Mouse (Mus musculus): ENCODE measurements around the gene Atp5b. TPM values are rescaled to one million over a fixed set of nuclear protein-coding genes. Genes with fewer than 3 reads are reported as not detected.
"Not testable (repeated sequence)": the region's sequence is repeated elsewhere in the genome, so short reads cannot be mapped to it uniquely, and the experiment has no call there.

Gene Atp5b
- polyA plus RNA-seq, 1 experiment, result 483 TPM

DNA sequence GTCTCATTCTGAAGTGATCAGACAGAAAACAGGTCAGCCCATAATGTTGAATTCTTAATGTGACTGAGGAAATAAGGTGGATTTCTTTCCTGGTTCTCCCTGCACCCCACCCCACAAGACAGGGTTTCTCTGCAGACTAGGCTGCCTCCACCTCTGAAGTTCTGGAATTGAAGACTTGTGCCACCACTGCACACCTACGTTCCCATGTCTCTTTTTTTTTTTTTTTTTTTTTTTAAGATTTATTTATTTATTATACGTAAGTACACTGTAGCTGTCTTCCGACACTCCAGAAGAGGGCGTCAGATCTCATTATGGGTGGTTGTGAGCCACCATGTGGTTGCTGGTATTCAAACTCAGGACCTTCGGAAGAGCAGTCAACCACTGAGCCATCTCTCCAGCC, 17.0 kb upstream of the Atp5b start:
- Histone ChIP-seq H3K4me1 (ENCODE audit: control insufficient read depth, insufficient read depth, low read length) (peaks cover 30% of the 10 kb centered on the region), H3K4me3 (ENCODE audit: insufficient read depth, low read length) (no peak overlapping the region), H3K27ac (ENCODE audit: insufficient read depth, low read depth, low read length) (no peak overlapping the region)
- no peak for TF ChIP-seq POLR2A (IDR thresholded peaks at IDR 0.05; ENCODE audit: borderline replicate concordance, low read depth, low read length)
- no peak for TF ChIP-seq CTCF (IDR thresholded peaks at IDR 0.05; ENCODE audit: low read depth, low read length)

DNA sequence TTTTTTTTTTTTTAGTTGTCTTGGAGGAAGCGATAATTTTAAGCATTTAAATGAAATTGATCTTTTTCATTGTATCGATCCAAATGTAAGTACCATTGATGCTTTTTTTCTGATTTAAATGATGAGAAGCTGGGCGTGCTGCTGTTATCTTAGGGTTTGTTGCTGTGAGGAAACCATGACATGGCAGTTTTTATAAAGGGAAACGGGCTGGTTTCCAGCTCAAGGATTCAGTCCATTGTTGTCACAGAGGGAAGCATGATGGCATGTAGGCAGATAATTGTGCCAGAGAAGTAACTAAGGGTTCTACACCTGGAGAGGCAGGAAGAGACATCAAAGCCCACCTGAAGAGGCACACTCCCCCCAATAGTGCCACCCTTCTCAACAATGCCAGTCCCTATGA, 13.9 kb upstream of the Atp5b start:
- no peak for TF ChIP-seq POLR2A (IDR thresholded peaks at IDR 0.05; ENCODE audit: borderline replicate concordance, low read depth, low read length)
- no peak for TF ChIP-seq CTCF (IDR thresholded peaks at IDR 0.05; ENCODE audit: low read depth, low read length)
- Histone ChIP-seq H3K27ac (ENCODE audit: insufficient read depth, low read depth, low read length) (no peak overlapping the region), H3K4me3 (ENCODE audit: insufficient read depth, low read length) (no peak overlapping the region), H3K4me1 (ENCODE audit: control insufficient read depth, insufficient read depth, low read length) (peaks cover 8% of the 10 kb centered on the region; the same call in 1 of the 2 replicates)

DNA sequence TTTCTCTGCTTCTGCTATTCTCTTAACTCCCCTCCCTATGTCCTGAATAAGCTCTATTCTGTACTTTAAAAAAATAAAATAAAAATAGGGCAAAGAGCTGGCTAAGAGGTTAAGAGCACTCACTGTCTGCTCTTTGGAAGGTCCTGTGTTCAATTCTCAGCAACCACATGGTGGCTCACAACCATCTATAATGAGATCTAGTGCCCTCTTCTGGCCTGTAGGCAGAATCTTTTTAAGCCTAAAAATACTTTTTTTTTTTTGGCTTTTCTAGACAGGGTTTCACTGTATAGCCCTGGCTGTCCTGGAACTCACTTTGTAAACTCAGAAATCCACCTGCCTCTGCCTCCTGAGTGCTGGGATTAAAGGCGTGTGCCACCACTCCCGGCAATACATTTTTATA, 12.6 kb upstream of the Atp5b start:
- H3K4me1 ChIP-seq (ENCODE audit: control insufficient read depth, insufficient read depth, low read length); H3K4me3 ChIP-seq (ENCODE audit: insufficient read depth, low read length); H3K27ac ChIP-seq (ENCODE audit: insufficient read depth, low read depth, low read length): not testable (repeated sequence)

DNA sequence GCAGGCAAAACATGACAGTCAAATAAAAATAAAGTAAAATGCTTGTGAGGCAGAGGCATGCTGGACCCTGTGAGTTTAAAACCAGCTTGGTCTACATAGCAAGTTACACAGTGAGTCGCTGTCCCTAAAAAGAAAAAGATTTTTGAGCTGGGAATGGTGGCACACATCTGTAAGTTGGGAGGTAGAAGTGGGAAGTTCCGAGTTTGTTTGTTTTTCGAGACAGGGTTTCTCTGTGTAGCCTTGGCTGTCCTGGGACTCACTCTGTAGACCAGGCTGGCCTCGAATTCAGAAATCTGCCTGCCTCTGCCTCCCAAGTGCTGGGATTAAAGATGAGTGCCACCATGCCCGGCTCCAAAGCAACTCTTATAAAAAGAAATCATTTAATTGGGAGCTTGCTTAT, 4.8 kb upstream of the Atp5b start:
- not testable (repeated sequence) for H3K4me3 ChIP-seq (ENCODE audit: insufficient read depth, low read length); H3K27ac ChIP-seq (ENCODE audit: insufficient read depth, low read depth, low read length); H3K4me1 ChIP-seq (ENCODE audit: control insufficient read depth, insufficient read depth, low read length)

DNA sequence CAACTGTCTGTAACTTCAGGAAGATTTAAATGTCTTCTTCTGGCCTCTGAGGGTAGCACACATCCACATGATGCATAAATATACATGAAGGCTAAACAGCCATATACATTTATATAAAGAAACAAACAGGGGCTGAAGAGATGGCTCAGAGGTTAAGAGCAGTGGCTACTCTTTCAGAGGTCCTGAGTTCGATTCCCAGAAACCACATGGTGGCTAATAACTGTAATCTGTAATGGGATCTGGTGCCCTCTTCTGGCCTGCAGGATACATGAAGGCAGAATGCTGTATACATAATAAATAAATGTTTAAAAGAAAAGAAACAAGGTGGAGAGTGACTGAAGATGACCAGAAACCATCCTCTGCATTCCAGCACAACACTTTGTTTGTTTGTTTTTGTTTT, 2.6 kb upstream of the Atp5b start:
- Histone ChIP-seq H3K4me3 (ENCODE audit: insufficient read depth, low read length) (no peak overlapping the region), H3K4me1 (ENCODE audit: control insufficient read depth, insufficient read depth, low read length) (peaks cover 8% of the 10 kb centered on the region), H3K27ac (ENCODE audit: insufficient read depth, low read depth, low read length) (no peak overlapping the region)
- no peak for TF ChIP-seq CTCF (IDR thresholded peaks at IDR 0.05; ENCODE audit: low read depth, low read length)
- no peak for TF ChIP-seq POLR2A (IDR thresholded peaks at IDR 0.05; ENCODE audit: borderline replicate concordance, low read depth, low read length)

DNA sequence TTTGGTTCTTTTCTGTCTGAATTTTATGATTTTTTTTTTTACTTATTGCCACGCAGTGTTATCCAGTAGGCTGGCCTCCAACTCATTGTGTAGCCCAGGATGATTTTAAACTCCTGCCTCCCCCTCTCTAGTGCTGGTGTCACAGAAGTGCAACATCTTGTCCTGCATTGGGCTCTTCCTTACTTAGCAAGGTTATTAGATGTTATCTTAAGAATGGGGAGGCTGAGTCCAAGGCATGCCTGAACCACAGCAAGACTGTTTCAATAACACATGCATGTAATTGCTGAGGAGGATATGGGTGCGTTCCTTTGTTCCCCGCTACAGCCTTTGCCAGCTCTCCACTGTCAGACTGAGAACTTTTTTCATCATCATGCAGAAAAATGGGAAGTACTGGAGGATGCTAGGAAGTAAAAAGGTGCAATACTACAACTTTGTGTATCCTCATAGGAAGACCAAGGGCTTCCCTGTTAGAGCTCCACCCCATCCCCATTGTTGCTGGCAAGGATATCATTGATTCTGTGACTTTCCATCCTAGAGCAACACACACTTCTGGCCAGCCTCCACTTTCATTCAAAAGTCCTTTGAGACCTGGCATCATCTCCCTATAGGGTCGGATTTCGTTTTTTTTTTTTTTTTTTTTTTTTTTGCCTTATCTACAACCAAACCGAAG, 1.1 kb upstream of the Atp5b start:
- no peak for TF ChIP-seq CTCF (IDR thresholded peaks at IDR 0.05; ENCODE audit: low read depth, low read length)
- TF ChIP-seq POLR2A (IDR thresholded peaks at IDR 0.05; ENCODE audit: borderline replicate concordance, low read depth, low read length), result no peak
- Histone ChIP-seq H3K4me1 (ENCODE audit: control insufficient read depth, insufficient read depth, low read length) (peaks cover 8% of the 10 kb centered on the region), H3K27ac (ENCODE audit: insufficient read depth, low read depth, low read length) (no peak overlapping the region), H3K4me3 (ENCODE audit: insufficient read depth, low read length) (peak overlapping the region; percentile 76)

DNA sequence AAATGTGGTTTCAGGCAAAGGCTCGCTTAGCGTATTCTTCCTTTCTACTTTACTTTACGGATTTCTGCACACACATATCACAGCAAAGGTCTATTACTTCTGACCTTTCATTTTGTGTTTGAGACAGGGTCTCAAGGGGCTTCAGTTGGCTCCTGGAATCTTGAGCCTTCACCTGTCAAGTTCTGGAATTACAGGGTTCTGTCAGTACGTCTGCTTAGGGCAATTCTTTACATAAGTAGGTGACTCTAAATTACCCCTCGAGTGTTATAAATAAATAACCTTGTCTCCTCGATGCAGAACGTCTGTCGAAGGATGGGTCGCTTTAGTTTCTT, 630 bp upstream of the Atp5b start:
- Histone ChIP-seq H3K4me1 (ENCODE audit: control insufficient read depth, insufficient read depth, low read length) (peaks cover 8% of the 10 kb centered on the region), H3K27ac (ENCODE audit: insufficient read depth, low read depth, low read length) (peak overlapping the region; percentile 63), H3K4me3 (ENCODE audit: insufficient read depth, low read length) (peak overlapping the region; percentile 76)
- TF ChIP-seq CTCF (IDR thresholded peaks at IDR 0.05; ENCODE audit: low read depth, low read length) (no peak), POLR2A (IDR thresholded peaks at IDR 0.05; ENCODE audit: borderline replicate concordance, low read depth, low read length) (no peak)

DNA sequence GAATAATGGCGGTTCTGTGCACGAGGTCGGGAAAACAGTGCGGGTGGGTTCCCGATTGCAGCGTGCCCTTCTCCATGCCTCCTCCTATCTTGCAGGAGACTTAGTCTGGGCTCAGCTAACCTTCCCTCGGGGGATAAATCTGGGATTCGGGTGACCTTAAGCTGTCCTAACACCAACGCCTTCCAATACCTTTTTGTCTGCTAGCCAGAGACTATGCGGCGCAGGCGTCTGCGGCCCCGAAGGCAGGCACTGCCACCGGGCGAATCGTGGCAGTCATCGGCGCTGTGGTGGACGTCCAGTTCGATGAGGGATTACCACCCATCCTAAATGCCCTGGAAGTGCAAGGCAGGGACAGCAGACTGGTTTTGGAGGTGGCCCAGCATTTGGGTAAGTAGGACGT, 615 bp downstream of the Atp5b start:
- Histone ChIP-seq H3K4me3 (ENCODE audit: insufficient read depth, low read length) (peak overlapping the region; percentile 87), H3K27ac (ENCODE audit: insufficient read depth, low read depth, low read length) (peak overlapping the region; percentile 74), H3K4me1 (ENCODE audit: control insufficient read depth, insufficient read depth, low read length) (peaks cover 8% of the 10 kb centered on the region)
- TF ChIP-seq CTCF (IDR thresholded peaks at IDR 0.05; ENCODE audit: low read depth, low read length), result no peak

DNA sequence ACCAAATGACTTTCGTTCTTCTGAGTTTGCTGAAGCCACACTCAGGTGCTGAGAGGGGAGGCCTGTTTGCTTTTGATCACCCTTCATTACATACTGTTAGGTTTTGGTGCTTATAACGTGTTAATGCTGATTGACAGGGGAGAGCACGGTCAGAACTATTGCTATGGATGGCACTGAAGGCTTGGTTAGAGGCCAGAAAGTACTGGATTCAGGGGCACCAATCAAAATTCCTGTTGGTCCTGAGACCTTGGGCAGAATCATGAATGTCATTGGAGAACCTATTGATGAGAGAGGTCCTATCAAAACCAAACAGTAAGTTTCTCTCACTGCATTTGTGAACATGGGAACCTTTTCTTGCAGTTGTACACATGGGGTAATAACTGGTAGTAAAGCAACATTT, 1.1 kb downstream of the Atp5b start:
- H3K4me1 ChIP-seq (ENCODE audit: control insufficient read depth, insufficient read depth, low read length), result peaks cover 8% of the 10 kb centered on the region
- TF ChIP-seq CTCF (IDR thresholded peaks at IDR 0.05; ENCODE audit: low read depth, low read length) (no peak), POLR2A (IDR thresholded peaks at IDR 0.05; ENCODE audit: borderline replicate concordance, low read depth, low read length) (no peak)
- peak overlapping the region; percentile 87 for H3K4me3 ChIP-seq (ENCODE audit: insufficient read depth, low read length)
- H3K27ac ChIP-seq (ENCODE audit: insufficient read depth, low read depth, low read length), result peak overlapping the region; percentile 74; the same call in 1 of the 2 replicates

DNA sequence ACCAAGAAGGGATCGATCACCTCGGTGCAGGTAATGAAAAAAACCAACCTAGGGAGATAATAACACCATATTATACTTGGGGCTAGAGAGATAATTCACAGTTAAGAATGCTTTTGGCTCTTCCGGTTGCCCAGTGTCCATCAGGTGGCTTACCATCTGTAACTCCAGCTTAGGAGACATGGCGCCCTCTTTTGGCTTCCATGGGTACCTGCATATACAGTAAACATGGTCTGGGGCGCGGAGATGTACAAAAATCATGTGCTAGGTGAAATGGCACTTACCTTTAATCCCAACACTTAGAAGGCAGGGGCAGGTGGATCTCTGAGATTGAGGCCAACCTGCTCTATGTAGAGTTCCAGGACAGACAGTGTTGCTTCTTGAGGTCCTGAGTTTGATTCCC, 3.3 kb downstream of the Atp5b start:
- H3K4me3 ChIP-seq (ENCODE audit: insufficient read depth, low read length), result no peak overlapping the region
- no peak overlapping the region for H3K27ac ChIP-seq (ENCODE audit: insufficient read depth, low read depth, low read length)
- no peak for TF ChIP-seq CTCF (IDR thresholded peaks at IDR 0.05; ENCODE audit: low read depth, low read length)
- no peak for TF ChIP-seq POLR2A (IDR thresholded peaks at IDR 0.05; ENCODE audit: borderline replicate concordance, low read depth, low read length)
- peaks cover 8% of the 10 kb centered on the region for H3K4me1 ChIP-seq (ENCODE audit: control insufficient read depth, insufficient read depth, low read length)

DNA sequence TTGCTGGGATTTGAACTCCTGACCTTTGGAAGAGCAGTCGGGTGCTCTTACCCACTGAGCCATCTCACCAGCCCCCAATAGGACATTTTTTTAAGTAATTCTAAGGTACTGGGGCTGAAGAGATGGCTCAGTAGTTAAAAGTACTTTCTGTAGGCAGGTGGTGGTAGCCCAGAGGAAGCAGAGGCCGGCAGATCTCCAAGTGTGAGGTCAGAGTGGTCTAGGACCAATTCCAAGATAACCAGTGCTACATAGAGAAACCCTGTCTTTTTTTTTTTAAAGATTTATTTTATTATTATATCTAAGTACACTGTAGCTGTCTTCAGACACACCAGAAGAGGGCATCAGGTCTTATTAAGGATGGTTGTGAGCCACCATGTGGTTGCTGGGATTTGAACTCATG, 4.1 kb downstream of the Atp5b start:
- H3K27ac ChIP-seq (ENCODE audit: insufficient read depth, low read depth, low read length); H3K4me1 ChIP-seq (ENCODE audit: control insufficient read depth, insufficient read depth, low read length); H3K4me3 ChIP-seq (ENCODE audit: insufficient read depth, low read length): not testable (repeated sequence)

Data from bone marrow macrophage, adult 2 months (primary cell).